Mouse (Mus musculus) midbrain, postnatal 0 days (tissue): Measurements from ENCODE around the gene Ube2z. TPM values are rescaled to one million over a fixed set of nuclear protein-coding genes. Genes with fewer than 3 reads are reported as not detected.

ENCODE experiments used
- ATAC-seq: fragments of 200-750 bp; cut with Nextera tagmentation; 2 replicates; pipeline ENCODE4 v1.8.0; 2017; ENCODE audit warnings: moderate number of reproducible peaks, mild to moderate bottlenecking, moderate TSS enrichment, moderate library complexity; ENCODE audit not compliant: low FRiP score
- DNase-seq: peaks from one replicate; pipeline ENCODE4 v3.0.0-alpha.2; 2015; ENCODE audit warnings: low spot score
- H3K27ac ChIP-seq: fragments of 300-500 bp; sonication (generic); 2 replicates; pipeline ENCODE4 v1.5.1; 2014; ENCODE audit warnings: low read depth, mild to moderate bottlenecking, low read length, mixed read lengths
- H3K27me3 ChIP-seq: fragments of 300-500 bp; sonication (generic); 2 replicates; pipeline ENCODE4 v1.6.1; 2014; ENCODE audit warnings: low read length, control low read depth, mixed read lengths; ENCODE audit not compliant: insufficient read depth
- H3K36me3 ChIP-seq: fragments of 300-500 bp; sonication (generic); 2 replicates; pipeline ENCODE4 v1.6.1; 2014; ENCODE audit warnings: low read length, control low read depth, mixed read lengths; ENCODE audit not compliant: insufficient read depth
- H3K4me1 ChIP-seq: fragments of 300-500 bp; sonication (generic); 2 replicates; pipeline ENCODE4 v1.6.1; 2014; ENCODE audit warnings: mild to moderate bottlenecking, control low read depth, antibody characterized with exemption, low read length, mixed read lengths; ENCODE audit not compliant: insufficient read depth
- H3K4me2 ChIP-seq: fragments of 300-500 bp; sonication (generic); 2 replicates; pipeline ENCODE4 v1.6.1; 2014; ENCODE audit warnings: low read depth, mild to moderate bottlenecking, low read length, mixed read lengths; ENCODE audit not compliant: poor library complexity, severe bottlenecking
- H3K4me3 ChIP-seq: fragments of 300-500 bp; sonication (generic); 2 replicates; pipeline ENCODE4 v1.5.1; 2014; ENCODE audit warnings: low read depth, mild to moderate bottlenecking, low read length, moderate library complexity
- H3K9ac ChIP-seq: fragments of 300-500 bp; sonication (generic); replicated peaks from 2 replicates; pipeline ENCODE4 v1.6.1; 2014; ENCODE audit warnings: mild to moderate bottlenecking, low read length, moderate library complexity, mixed read lengths; ENCODE audit not compliant: poor library complexity, severe bottlenecking
- H3K9me3 ChIP-seq: fragments of 300-500 bp; sonication (generic); 2 replicates; pipeline ENCODE4 v1.6.1; 2016; ENCODE audit warnings: low read length, control low read depth
- CTCF ChIP-seq: IDR thresholded peaks from 2 replicates; pipeline ENCODE4 v1.5.1; 2016; ENCODE audit warnings: antibody characterized with exemption, mild to moderate bottlenecking
- WGBS: fragments of 180-500 bp; shearing (Covaris S2); extraction: QIAGEN DNeasy Blood & Tissue Kit; methylation state at CpG from one replicate; pipeline ENCODE4 v1.1.7; 2014; 5-methylcytosine and 5-hydroxymethylcytosine counted together
- polyA plus RNA-seq: library from polyadenylated mRNA; unstranded; fragments of >200 nt; fragmentation: Nextera tagmentation; extraction: Ambion mirVana; gene quantifications from 2 replicates; pipeline ENCODE4 v1.2.1, GENCODE M21; 2015
- total RNA-seq: library from RNA; depleted of rRNA; stranded (reverse); fragments of >200 nt; gene quantifications from 2 replicates; pipeline ENCODE4 v1.2.3, GENCODE M21; 2014

Gene Ube2z
- total and polyA plus RNA-seq, 2 experiments from 2014 or later = 36.0 to 62.2 TPM

GRCm38 (mm10) chr11:96007516-96008235, 57.5 kb downstream of the Ube2z start:
- Histone ChIP-seq H3K4me2 (peak overlapping the region; percentile 75), H3K27ac (no peak overlapping the region), H3K4me1 (no peaks in the 10 kb centered on the region; the same call in 1 of the 2 replicates), H3K9me3 (no peaks in the 10 kb centered on the region), H3K4me3 (peak overlapping the region; percentile 49), H3K27me3 (no peaks in the 10 kb centered on the region; the same call in 1 of the 2 replicates), H3K36me3 (no peaks in the 10 kb centered on the region), H3K9ac (peak overlapping the region; percentile 48; the same call in 1 of the 2 replicates)
- ATAC-seq = no peak
- peak; percentile 40 for DNase-seq
- TF ChIP-seq CTCF = no peak
- under 1% methylated on average over 33 of the region's 33 CpGs for WGBS

- H3K9me3 ChIP-seq = no peaks in the 10 kb centered on the region
- H3K4me1 ChIP-seq = no peaks in the 10 kb centered on the region; the same call in 1 of the 2 replicates
- H3K4me3 ChIP-seq = peak overlapping the region; percentile 49
- H3K36me3 ChIP-seq = no peaks in the 10 kb centered on the region
- peak overlapping the region; percentile 75 for H3K4me2 ChIP-seq
- H3K9ac ChIP-seq = peak overlapping the region; percentile 48; the same call in 1 of the 2 replicates
- under 1% methylated on average over 47 of the region's 67 CpGs for WGBS
- ATAC-seq (peak; percentile 54), DNase-seq (peak; percentile 48)
- no peaks in the 10 kb centered on the region for H3K27me3 ChIP-seq
- no peak; the same call in 1 of the 2 replicates for TF ChIP-seq CTCF
- H3K27ac ChIP-seq = no peak overlapping the region
Measured at GRCm38 (mm10) chr11:96006852-96007515, 58.2 kb downstream of the Ube2z start.

- Histone ChIP-seq H3K9me3 (no peaks in the 10 kb centered on the region), H3K4me3 (peak overlapping the region; percentile 49), H3K27me3 (no peaks in the 10 kb centered on the region), H3K4me1 (no peaks in the 10 kb centered on the region; the same call in 1 of the 2 replicates), H3K9ac (peak overlapping the region; percentile 55; the same call in 1 of the 2 replicates), H3K36me3 (no peaks in the 10 kb centered on the region), H3K4me2 (peak overlapping the region; percentile 75), H3K27ac (no peak overlapping the region)
- ATAC-seq = peak; percentile 16; the same call in 1 of the 2 replicates
- DNase-seq = peak; percentile 17
- no peak for TF ChIP-seq CTCF
- WGBS = under 1% methylated on average over 33 of the region's 33 CpGs
Measured at GRCm38 (mm10) chr11:96006367-96006851, 58.8 kb downstream of the Ube2z start.

GRCm38 (mm10) chr11:96005403-96006271, 59.6 kb downstream of the Ube2z start, which contains the start of gene Igf2bp1:
Gene Igf2bp1 (minus strand): TSS chr11:96005940.
- ATAC-seq (peak; percentile 54), DNase-seq (peak; percentile 56)
- WGBS = under 1% methylated on average over 62 of the region's 74 CpGs
- Histone ChIP-seq H3K27me3 (no peaks in the 10 kb centered on the region), H3K4me1 (no peaks in the 10 kb centered on the region; the same call in 1 of the 2 replicates), H3K9me3 (no peaks in the 10 kb centered on the region), H3K4me3 (peak within 1 kb of the TSS; percentile 49), H3K9ac (peak within 1 kb of the TSS; percentile 55), H3K4me2 (peak within 1 kb of the TSS; percentile 75), H3K36me3 (no peaks in the 10 kb centered on the region), H3K27ac (0 out of 2 replicates have a peak within 1 kb of the TSS, but pooled peaks have one; percentile 12)
- no peak for TF ChIP-seq CTCF

- ATAC-seq = no peak
- H3K9me3 ChIP-seq = no peaks in the 10 kb centered on the region
- DNase-seq = no peak
- peak overlapping the region; percentile 49 for H3K4me3 ChIP-seq
- H3K27ac ChIP-seq = no peak overlapping the region
- under 1% methylated on average over 42 of the region's 57 CpGs for WGBS
- no peaks in the 10 kb centered on the region; the same call in 1 of the 2 replicates for H3K4me1 ChIP-seq
- peak overlapping the region; percentile 75 for H3K4me2 ChIP-seq
- H3K9ac ChIP-seq = peak overlapping the region; percentile 45
- no peaks in the 10 kb centered on the region for H3K27me3 ChIP-seq
- no peaks in the 10 kb centered on the region for H3K36me3 ChIP-seq
- TF ChIP-seq CTCF = no peak
Measured at GRCm38 (mm10) chr11:96004793-96005402, 60.3 kb downstream of the Ube2z start.
